Mouse (Mus musculus): ENCODE results near the gene Gpr161. TPM values are rescaled to one million over a fixed set of nuclear protein-coding genes. Genes with fewer than 3 reads are reported as not detected.

Gene Gpr161
- polyA plus RNA-seq, 1 experiment, result 3.0 TPM

DNA sequence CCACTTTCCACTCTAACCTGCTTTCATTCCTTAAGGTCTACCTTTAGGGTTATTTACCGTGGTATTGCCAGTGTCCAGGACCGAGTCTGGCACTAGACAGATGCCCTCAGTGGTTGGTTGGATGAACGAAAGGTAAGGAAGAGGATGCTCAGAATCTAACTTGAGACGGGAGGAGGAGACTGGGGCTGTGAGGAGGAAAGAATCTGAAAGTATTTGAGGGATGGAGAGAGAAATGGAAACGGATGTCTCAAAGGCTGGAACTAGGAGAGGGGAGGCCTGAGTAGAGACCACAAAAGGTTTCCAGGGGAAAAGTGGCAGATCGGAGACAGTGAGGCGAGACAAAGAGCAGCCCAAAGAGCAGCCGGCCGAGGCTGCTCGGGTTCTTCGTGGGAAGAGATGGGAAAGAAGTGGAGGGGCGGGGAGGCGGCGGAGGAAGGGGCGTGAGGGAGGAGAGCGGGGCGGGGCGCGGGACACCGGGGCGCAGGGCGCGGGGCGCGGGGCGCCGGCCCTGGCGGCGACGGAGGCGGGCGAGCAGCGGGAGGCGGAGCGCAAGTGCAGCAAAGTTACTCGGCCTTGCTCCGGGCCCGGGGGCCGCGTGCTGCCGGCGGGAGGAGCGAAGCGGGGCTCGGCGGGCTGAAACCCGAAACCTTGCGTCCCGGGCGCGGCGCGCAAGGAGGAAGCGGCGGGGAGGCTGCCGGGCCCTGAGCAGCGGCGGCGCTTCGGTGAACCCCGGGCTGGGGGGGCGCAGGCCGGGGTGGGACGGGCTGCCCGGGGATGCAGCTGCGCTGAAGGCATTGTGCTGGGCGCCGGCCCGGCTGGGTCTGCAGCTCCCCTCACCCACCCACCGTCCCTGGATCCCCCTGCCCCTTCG lies 14.0 kb upstream of the Gpr161 start:
- TF ChIP-seq CTCF (IDR thresholded peaks at IDR 0.05; ENCODE audit: insufficient read depth, low read length) (no peak), POLR2A (IDR thresholded peaks at IDR 0.05; ENCODE audit: borderline replicate concordance, extremely low read depth, low read depth, low read length) (no peak)
- H3K4me3 ChIP-seq (replicated peaks; ENCODE audit: extremely low read depth, low read depth, low read length), result peak overlapping the region; percentile 50
- WGBS, result 3% methylated on average over 63 of the region's 71 CpGs
- no peaks in the 10 kb centered on the region for H3K4me1 ChIP-seq (ENCODE audit: control insufficient read depth, insufficient read depth, low read length)
- peak; percentile 45 for DNase-seq

DNA sequence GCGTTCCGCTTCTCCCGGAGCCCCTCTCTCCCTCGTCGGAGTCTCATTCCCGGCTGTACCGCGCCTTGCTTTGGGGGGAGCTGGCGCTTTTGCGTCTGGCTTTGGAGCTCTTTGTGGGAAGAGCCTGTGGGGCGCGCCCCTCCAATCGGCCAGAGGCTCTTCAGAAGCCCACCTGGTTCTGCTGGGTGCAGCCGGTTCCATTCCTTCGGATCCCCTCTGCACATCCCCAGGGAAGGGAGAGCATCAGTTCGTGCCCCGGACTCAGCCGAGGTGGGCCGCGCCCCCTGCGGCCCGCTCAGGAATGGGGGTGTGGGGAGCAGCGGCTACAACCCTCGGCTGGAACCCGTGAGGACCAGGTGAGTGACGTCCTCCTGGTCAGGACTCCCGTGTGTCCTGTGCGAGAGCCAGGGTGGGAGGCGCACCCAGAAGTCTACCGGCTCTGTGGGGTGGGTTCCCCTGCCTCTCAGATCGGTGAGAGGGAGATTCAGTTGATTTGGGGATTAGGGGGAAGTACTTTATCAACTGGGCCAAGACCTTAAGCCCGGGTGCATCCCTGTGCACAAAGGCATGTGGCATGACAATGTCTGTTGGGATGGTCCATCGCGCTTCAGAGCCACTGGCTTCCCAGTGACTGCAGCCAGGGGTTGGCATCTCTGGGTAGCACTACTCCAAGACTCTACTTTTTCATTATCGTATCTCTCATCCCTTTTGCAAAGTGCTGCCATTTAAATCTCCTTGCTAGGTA lies 13.2 kb upstream of the Gpr161 start:
- Histone ChIP-seq H3K4me3 (replicated peaks; ENCODE audit: extremely low read depth, low read depth, low read length) (peak overlapping the region; percentile 50), H3K4me1 (ENCODE audit: control insufficient read depth, insufficient read depth, low read length) (no peaks in the 10 kb centered on the region)
- no peak for DNase-seq
- 4% methylated on average over 35 of the region's 35 CpGs for WGBS
- no peak for TF ChIP-seq CTCF (IDR thresholded peaks at IDR 0.05; ENCODE audit: insufficient read depth, low read length)

DNA sequence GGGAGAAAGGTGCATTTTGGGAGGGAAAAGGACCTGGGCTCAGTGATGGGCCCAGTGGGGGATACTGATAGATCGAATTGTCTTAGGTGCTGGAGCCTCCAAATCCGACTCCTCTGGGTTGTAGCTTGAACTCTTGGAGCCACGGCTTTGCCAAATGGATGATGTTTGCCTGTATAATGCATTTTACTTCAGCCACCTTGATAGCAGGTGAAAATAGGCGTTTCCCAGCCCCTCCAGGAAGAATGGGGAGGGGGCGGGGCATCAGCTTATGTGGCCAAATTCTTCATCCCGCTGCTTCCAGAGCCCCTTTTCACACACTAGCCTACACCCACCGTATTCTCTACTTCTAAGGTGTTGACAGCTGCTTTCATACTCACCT lies 12.6 kb upstream of the Gpr161 start:
- no peak for DNase-seq
- 43% methylated on average over 7 of the region's 7 CpGs for WGBS
- TF ChIP-seq CTCF (IDR thresholded peaks at IDR 0.05; ENCODE audit: insufficient read depth, low read length) (no peak), POLR2A (IDR thresholded peaks at IDR 0.05; ENCODE audit: borderline replicate concordance, extremely low read depth, low read depth, low read length) (no peak)
- H3K4me1 ChIP-seq (ENCODE audit: control insufficient read depth, insufficient read depth, low read length), result no peaks in the 10 kb centered on the region
- no peak overlapping the region for H3K4me3 ChIP-seq (replicated peaks; ENCODE audit: extremely low read depth, low read depth, low read length)

DNA sequence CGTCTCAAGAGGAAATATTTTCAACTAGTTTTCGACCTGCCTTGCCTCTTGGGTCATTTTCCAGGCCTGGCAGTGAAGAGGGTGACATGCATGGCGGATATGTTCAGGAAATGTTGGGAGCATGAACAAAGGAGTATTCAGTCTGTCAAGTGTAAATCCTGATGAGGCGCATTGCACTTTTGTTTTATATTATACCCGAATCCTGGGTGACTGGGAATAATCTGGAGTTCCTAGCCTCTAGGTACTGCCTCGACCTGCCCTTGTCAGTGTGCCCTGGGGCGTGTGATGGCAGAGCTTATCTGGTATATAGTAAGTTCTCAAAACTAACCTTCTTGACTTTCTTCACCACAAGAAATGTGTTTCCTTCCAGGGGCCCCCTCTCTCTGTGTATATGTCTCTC lies 11.5 kb upstream of the Gpr161 start:
- Histone ChIP-seq H3K4me3 (replicated peaks; ENCODE audit: extremely low read depth, low read depth, low read length) (no peak overlapping the region), H3K4me1 (ENCODE audit: control insufficient read depth, insufficient read depth, low read length) (no peaks in the 10 kb centered on the region)
- no peak for DNase-seq
- TF ChIP-seq CTCF (IDR thresholded peaks at IDR 0.05; ENCODE audit: insufficient read depth, low read length) (no peak), POLR2A (IDR thresholded peaks at IDR 0.05; ENCODE audit: borderline replicate concordance, extremely low read depth, low read depth, low read length) (no peak)
- 68% methylated on average over 7 of the region's 7 CpGs for WGBS

DNA sequence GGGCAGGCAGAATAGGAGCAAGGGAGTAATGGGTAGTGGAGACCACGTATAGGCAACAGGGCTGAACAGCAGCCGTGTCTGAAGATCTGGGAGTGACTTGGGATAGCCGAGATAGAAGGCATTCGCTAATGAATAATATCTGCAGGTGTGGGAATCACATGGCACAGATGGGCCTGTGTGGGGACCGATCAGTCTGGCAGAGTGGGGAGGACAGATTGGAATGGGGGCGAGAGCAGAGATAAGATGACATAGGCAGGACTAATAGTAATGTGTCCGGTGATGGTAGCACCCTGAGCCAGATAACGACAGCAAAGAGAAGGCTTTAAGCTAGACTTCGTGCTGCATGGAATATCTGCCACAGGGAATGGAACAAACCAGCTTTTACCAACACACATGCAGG lies 7.4 kb upstream of the Gpr161 start:
- no peak overlapping the region for H3K4me3 ChIP-seq (replicated peaks; ENCODE audit: extremely low read depth, low read depth, low read length)
- TF ChIP-seq POLR2A (IDR thresholded peaks at IDR 0.05; ENCODE audit: borderline replicate concordance, extremely low read depth, low read depth, low read length) (no peak), CTCF (IDR thresholded peaks at IDR 0.05; ENCODE audit: insufficient read depth, low read length) (no peak)
- DNase-seq, result no peak
- no peaks in the 10 kb centered on the region for H3K4me1 ChIP-seq (ENCODE audit: control insufficient read depth, insufficient read depth, low read length)
- 89% methylated on average over 9 of the region's 9 CpGs for WGBS

DNA sequence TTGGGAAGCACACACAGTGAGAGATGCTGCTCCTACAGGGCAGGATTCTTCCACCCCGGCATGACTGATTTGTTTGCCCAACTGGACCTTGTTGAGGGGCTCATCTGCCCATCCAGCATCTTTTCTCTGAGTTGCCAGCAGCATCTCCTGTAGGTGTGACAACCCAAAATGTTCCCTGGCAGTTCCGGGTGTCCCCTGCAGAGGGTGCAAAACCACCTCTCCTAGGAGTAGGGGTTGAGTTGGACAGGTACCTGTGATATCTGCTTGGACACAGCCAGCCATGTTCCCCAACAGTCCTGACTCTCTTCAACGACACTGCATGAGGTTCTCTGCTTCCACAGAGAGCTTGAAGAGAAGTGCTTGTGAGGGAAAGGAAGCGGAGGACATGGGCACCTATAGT lies 5.8 kb upstream of the Gpr161 start:
- peak; percentile 39 for DNase-seq
- Histone ChIP-seq H3K4me3 (replicated peaks; ENCODE audit: extremely low read depth, low read depth, low read length) (no peak overlapping the region), H3K4me1 (ENCODE audit: control insufficient read depth, insufficient read depth, low read length) (no peaks in the 10 kb centered on the region)
- WGBS, result 84% methylated on average over 4 of the region's 4 CpGs
- TF ChIP-seq CTCF (IDR thresholded peaks at IDR 0.05; ENCODE audit: insufficient read depth, low read length) (peak; percentile 42; the same call in 1 of the 2 replicates), POLR2A (IDR thresholded peaks at IDR 0.05; ENCODE audit: borderline replicate concordance, extremely low read depth, low read depth, low read length) (no peak)

DNA sequence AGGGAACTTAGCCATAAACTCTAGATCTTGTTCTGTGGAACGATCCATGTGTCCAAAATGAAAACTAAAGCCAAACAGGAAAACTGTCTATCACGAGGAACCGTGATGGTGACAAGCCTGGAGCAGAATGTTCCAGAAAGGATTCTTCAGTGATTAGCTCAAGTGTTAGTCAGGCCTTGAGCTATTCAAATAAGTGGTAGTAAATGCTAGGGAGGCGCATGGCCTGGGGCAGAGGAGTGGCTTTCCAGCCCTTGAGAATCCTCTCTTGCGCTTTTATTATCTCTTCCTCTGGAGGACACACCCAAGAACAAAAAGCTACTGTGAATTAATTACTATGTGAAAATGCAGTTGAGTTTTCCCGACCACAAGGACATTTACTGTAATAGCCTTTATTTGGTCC lies 4.0 kb upstream of the Gpr161 start:
- DNase-seq, result no peak
- WGBS, result 54% methylated on average over 6 of the region's 6 CpGs
- H3K4me1 ChIP-seq (ENCODE audit: control insufficient read depth, insufficient read depth, low read length), result no peaks in the 10 kb centered on the region
- no peak overlapping the region for H3K4me3 ChIP-seq (replicated peaks; ENCODE audit: extremely low read depth, low read depth, low read length)
- no peak for TF ChIP-seq CTCF (IDR thresholded peaks at IDR 0.05; ENCODE audit: insufficient read depth, low read length)
- no peak for TF ChIP-seq POLR2A (IDR thresholded peaks at IDR 0.05; ENCODE audit: borderline replicate concordance, extremely low read depth, low read depth, low read length)

DNA sequence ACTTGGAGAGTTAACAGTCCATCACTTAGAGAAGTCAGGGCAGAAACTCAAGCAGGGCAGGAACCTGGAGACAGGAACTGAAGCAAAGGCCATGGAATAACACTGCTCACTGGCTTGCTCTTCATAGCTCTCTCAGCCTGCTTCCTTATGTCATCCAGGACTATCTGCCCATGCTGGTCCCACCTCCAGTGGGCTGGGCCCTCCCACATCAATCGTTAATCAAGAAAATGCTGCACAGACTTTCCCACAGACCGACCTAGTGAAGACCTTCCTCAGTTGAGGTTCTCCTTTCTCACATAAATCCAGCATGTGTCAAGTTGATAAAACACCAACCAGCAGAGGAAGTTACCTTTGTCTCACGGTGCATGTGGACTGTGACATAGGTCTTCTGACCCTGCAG lies 5.5 kb downstream of the Gpr161 start:
- Histone ChIP-seq H3K4me1 (ENCODE audit: control insufficient read depth, insufficient read depth, low read length) (peaks cover 2% of the 10 kb centered on the region; the same call in 1 of the 2 replicates), H3K4me3 (replicated peaks; ENCODE audit: extremely low read depth, low read depth, low read length) (no peak overlapping the region)
- DNase-seq, result no peak
- WGBS, result 57% methylated on average over 3 of the region's 3 CpGs
- TF ChIP-seq POLR2A (IDR thresholded peaks at IDR 0.05; ENCODE audit: borderline replicate concordance, extremely low read depth, low read depth, low read length), result no peak
- no peak for TF ChIP-seq CTCF (IDR thresholded peaks at IDR 0.05; ENCODE audit: insufficient read depth, low read length)

DNA sequence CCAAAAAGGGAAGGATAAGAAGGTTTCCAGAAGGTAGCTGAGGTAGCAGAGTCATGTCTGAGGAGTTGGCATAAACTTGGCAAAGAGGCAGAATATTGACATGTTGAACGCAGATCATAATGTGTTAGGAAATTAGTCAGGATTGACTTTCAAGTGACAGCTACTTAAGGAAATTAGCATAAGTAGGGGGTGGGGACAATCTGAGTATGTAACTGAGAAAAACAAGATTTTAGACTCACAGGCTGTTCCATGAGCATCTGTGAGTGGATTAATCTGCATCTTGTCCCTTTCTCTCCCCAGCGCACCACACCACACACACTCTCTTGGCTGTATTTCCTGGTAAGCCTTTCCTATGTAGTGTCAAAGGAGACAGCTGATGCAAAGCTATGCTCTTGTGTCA lies 6.0 kb downstream of the Gpr161 start:
- no peak for TF ChIP-seq POLR2A (IDR thresholded peaks at IDR 0.05; ENCODE audit: borderline replicate concordance, extremely low read depth, low read depth, low read length)
- no peak for TF ChIP-seq CTCF (IDR thresholded peaks at IDR 0.05; ENCODE audit: insufficient read depth, low read length)
- WGBS, result 85% methylated on average over 2 of the region's 2 CpGs
- peaks cover 2% of the 10 kb centered on the region; the same call in 1 of the 2 replicates for H3K4me1 ChIP-seq (ENCODE audit: control insufficient read depth, insufficient read depth, low read length)
- DNase-seq, result no peak
- H3K4me3 ChIP-seq (replicated peaks; ENCODE audit: extremely low read depth, low read depth, low read length), result no peak overlapping the region
